Mouse (Mus musculus) heart, adult 2 months (tissue): ENCODE results near the gene Nol9.

Experiments
- CTCF ChIP-seq: fragments of 200-600 bp; IDR thresholded peaks from 2 replicates; pipeline ENCODE4 v1.8.1; 2022; ENCODE audit warnings: antibody characterized with exemption, mild to moderate bottlenecking, moderate library complexity
- EP300 ChIP-seq: fragments of 200-500 bp; IDR thresholded peaks from 2 replicates; pipeline ENCODE4 v1.6.1; 2011; ENCODE audit warnings: low read depth, low read length, control low read depth; ENCODE audit not compliant: insufficient read depth
- POLR2A ChIP-seq: fragments of 200-500 bp; IDR thresholded peaks from 2 replicates; pipeline ENCODE4 v1.6.1; 2011; ENCODE audit warnings: mild to moderate bottlenecking, low read depth, low read length, control low read depth; ENCODE audit not compliant: insufficient read depth

DNA sequence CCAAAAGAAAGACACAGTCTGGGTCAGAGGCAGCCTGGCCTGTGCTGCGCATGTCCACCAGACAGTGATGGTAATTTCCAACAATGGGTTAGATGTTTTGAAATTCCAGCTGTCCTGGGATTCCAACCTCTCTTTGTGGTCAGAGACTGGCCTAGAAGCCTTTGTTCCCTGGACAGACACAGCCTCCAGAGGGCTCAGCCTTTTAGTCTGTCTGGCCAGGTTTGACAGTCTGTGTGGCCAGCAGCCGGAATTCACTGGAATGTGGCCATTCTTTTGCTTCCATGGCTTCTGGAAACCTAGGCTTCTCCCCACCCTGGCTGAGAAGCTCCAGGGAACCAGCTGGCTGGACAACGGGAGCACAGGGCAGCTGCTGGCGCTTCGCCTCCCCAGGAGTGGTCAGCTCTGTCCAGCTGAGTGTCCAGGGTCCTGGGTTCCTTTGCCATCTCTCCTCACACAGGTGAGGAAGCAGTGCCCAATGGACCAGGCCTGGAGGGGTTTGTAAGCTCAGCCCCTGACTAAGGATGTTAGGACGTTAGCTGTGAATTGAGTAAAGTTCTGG lies 29.1 kb downstream of the Nol9 start:
- TF ChIP-seq CTCF = no peak
- no peak for TF ChIP-seq EP300
- TF ChIP-seq POLR2A = no peak
